Mouse (Mus musculus): ENCODE data around the gene Tssk4.

The Tssk4 gene

DNA sequence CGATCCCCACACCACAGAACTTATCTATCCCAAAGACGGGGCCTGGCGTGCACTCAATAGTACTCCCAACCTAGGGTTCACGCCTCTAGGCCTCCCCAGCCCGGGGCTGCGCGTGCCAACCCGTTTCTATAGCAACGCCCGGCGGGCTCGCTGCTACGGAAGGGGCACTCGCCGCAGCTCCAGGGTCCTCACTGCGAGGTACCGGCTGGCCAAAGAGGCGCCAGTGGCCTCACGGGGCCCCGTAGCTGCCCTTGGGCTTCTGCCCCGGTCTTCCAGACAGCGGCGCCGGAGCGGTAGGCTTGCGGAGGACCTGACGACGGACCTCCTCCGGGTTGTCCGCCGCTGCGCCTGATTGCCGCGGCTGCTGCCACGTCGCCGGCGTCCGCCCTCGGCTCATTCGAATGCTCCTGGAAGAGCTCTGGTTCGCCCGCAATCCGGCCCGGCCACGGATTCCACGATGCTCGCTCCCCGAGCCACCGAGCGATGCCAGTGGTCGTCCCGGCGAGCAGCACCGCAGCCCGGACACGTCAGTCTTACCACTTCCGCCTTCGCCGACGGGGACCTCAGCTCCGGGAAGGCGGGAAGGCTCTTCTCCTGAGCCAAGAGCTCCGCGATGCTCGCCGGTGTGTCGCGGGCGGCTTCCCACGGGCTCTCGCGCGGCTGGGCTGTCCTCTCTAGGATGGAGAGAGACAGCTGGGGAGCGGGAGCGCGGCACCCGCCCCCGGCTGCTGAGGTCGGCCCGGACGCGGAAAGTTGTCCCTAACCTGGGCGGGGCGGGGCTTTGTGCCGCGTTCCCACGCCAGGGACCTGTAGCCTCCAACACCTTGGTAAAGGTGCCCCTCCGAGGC, 6.7 kb upstream of the Tssk4 start, which contains the start of gene Tm9sf1:
TSS of gene Tm9sf1 (minus strand) at position 747 of the 848 bp plus-strand sequence.
- DNase-seq: peak; percentile 81

DNA sequence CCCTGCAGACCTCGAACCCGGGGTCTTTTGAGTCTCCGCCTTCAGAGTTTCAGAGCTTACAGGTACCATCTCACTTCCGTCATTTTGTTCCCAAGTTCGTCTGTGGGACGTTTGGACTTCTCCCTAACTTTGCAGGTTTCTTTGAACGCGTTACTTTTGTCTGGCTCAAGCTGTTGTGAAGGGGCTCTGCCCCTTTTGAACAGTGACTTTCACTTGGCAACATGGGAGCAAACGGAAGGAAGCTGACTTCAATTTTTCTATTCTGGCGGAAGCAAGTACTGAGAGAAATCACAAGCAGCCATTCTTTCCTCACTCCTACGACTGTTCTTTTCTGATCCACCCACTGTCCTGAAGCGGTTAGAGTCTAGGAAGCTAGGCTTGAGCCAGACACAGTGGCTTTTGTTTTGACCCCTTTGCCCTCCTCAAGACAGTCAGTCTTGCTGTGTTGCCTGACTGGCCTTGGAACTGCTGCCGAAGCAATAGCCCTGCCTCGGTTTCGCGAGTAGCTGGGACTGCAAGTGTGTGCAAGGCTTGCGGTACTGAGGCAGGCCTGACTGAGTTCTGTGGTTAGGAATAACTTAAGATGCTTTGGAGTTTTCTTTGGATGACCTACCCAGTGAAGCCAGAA, 5.6 kb upstream of the Tssk4 start:
- DNase-seq: no peak

DNA sequence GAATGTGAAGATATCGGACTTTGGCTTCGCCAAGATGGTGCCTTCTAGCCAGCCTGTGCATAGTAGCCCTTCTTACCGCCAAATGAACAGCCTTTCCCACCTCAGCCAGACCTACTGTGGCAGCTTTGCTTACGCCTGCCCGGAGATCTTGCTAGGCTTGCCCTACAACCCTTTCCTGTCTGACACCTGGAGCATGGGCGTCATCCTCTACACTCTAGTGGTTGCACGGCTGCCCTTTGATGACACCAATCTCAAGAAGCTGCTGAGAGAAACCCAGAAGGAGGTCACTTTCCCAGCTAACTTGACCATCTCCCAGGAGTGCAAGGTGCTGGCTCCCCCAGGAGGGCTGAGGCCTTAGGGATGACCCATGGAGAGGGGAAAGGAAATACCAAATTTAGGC, 1.5 kb downstream of the Tssk4 start:
- DNase-seq: no peak

DNA sequence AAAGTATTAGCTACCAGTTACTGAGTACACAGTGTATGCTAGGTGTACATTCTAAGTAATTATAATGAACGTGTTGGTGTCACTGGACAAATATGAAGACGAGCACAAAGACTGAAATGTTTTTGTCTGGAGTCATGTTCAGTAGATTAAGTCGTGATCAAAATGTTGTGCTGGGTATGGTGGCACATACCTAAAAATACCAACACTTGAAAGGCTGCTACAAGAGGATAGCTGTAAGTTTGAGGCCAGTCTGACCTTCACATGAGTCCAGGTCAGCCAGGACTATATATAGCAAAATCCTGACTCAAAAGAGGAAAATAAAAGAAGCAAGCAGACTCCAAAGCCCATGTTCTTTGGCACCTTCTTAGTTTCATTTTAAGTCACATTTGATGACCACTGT, 7.0 kb downstream of the Tssk4 start:
- DNase-seq: no peak

DNA sequence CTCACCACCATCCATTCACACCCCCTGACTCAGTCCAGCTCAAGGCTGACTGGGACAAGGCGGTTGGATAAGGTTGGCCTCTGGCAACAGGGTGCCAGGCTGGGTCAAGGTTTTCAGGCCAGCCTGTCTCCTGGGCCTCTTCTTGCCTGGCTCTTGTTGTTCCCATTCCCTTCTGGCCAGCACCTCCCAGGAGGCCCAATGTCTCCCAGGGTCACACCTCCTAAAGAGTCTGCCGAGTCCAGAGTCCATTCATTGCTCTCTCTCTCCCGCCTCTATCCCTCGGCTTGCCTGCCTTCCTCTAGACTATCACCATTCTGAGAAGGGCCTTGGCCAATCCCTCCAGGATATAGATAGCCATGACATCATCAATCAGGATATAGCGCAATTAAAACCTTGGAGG, 8.0 kb downstream of the Tssk4 start:
- DNase-seq: no peak

DNA sequence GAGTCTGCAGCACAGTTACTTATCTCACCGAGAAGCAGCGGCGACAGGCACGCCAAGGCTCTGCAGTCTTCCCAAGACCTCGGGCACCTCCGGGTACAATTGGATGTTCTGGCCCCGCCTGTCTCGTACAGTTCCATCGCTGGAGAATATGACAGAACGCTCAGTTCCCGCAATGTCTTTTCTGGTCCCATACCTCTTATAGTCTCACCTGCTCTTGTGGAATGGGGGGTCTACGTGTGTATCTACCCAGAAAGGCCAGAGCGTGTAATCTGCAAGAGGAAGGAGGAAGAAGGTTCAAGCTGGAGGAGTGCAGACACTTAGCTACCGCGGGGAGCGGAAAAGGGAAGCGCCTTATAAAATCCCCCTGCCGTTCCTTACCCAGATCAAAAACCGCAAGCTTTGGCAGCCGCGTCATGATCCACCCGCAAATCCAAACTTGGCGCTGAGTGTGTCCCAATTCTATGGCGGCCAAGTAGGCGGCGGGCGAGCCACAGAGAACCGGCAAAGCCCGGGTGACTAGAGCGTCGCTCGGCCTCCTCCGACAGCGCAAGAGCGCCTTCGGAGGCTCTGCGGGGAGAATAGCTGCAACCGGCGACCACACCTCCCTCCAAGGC, 10.1 kb downstream of the Tssk4 start, which contains the start of gene Mdp1:
TSS of gene Mdp1 (minus strand) at position 549 of the 614 bp plus-strand sequence.
- peak; percentile 67 for DNase-seq

DNA sequence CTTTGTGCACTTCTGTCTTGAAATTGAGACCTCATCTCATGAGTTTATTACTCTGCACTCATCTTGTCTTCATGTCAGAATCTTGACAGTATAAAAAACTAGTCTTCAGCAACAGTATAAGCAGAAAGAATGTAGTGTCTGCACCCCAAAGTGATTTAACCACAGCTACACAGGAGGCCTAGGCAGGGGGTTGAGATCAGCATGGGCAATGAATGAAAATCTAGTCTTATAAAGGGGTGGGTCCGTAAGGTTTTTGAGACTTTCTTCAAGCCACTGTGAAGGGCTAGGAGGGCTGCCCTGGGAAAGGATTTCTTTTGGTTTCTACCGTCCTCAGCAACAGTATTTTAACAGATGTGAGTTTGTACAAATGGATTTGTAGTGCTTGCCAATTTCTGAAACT, 10.7 kb downstream of the Tssk4 start:
- no peak for DNase-seq

DNA sequence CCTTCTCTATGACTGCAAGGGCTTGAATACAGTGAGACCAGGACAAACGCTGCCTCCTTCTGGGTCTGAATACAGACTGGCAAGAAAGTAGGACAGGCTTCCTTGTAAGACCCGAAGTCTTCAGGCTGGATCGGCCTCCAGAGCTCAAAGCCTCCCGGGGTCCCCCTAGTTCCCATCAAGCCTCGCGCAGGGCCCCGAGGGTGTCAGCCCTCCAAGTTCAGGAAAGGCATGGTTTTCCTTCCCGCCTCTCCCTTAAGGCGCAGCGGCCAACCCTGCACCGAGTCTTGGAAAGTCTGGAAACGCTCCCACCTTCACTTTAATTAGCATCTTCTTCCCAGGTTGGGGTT, 21.5 kb downstream of the Tssk4 start:
- DNase-seq: no peak

DNA sequence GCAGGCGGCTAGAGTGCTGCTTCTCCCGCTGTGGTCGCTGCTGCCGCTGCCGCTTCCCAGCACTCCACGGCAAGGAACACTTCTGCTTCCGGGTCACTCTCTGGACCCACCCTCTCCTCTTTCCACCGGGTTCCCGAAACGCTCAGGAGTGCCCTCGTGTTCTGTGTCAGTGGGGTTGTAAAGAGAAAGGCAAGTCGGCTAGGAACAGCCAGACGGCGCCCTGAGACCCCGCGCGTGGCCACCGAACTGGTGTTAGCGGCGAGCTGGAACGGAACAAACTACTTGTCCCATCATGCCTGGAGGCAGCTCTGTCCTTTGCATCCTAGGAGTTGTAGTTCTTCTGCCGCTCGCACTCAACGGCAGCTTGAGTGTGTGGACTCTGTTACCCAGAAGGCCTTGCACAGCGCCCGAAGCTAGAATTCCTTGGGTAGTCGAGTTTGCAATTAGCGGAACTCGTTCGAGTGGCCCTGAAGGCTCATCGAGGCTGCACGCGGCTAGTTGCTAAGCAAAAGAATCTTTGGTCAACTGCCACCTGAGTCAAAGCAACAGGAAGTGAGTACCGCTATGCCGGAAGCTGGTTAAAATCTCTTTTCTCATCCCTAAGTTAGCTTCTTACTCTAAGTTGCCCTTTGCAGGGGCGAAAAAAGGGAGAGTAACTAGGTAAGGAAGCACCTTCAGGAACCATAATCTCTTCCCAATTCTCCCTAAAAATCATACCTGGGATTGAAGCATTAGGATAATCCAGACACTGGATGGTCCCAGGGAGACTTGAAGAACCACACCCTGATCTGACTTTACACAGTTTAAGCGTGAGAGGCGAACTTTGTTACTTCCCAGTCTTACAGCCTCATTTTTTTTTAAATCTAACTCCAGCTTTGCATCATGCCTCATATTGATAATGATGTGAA, 22.1 kb downstream of the Tssk4 start, which contains the start of the genes Gmpr2 and Nedd8:
TSS of gene Gmpr2 (plus strand) at position 109 of the 908 bp plus-strand sequence.
TSS of gene Nedd8 (minus strand) at position 292 of the 908 bp plus-strand sequence.
- peak; percentile 83 for DNase-seq

DNA sequence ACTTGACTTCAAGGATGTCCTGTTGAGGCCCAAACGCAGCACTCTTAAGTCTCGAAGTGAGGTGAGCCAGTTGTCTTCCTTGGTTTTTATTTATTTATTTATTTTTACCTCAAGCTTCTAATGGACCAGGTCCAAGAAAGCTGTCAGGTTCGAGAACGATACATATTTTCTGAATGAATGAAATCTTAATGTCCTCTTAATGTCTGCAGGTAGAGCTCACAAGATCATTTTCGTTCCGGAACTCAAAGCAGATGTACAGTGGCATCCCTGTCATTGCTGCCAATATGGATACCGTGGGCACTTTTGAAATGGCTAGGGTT, 22.7 kb downstream of the Tssk4 start:
- no peak for DNase-seq

DNA sequence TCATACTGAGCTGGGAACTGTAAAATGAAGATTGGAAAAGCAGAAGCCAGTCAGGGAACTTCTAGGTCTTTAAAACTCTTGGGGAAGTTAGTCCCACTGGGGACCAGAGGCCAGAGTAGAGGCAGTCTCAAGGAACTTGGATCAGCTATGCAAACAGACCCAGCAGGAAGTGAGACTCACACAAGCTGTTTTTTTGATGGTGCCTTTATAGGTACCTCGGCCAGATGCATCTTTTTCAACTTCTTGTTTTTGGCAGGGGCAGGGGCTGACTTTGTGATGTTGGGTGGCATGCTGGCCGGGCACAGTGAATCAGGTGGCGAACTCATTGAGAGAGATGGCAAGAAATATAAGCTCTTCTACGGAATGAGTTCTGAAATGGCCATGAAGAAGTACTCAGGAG, 27.6 kb downstream of the Tssk4 start:
- no peak for DNase-seq

DNA sequence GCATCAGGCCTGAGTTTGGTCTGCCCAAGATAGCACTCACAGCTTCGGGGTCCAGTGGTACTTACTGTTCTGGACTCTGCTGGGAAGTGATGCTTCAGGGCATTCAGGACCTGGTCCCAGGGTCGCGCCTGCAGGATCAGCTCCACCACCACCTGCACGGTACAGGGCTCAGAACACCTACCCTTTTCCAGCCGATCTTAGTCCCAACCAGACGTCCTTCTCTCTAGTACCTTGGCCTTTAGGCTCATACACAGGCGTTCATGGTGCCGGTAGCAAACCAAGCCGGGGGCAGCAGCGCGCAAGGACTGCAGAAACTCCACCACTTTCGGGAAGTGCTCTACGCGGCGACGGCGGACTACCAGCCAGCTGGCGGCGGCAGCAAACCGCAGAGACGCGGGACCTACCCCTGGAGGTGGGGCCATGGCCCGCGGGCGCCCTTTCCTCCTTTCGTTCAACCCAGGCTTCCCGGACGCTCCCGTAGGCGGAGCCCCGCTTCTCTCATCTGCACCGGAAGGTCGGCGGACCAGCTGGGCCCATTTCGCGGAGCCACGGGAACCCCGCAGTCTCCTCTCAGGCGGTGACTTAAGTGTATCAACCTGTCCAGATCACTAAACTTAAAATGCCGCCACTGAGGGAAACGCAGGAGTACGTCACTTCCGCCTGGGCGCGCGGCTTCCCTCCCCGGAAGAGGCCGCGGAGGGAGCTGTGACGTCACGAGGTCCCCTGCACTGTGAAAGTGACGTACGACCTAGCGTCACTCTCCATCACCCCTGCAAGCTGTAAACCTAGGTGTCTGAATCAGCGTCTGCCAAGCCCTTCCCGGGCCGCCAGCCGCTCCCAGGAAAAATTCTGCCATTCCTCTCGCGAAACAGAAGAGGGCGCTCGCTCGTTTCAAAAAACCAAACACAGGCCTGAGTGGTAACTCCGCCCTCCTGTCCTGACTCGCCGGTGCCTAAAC, 31.5 kb downstream of the Tssk4 start, which contains the start of gene Tinf2:
TSS of gene Tinf2 (minus strand) at position 661 of the 958 bp plus-strand sequence.
- peak; percentile 94 for DNase-seq

DNA sequence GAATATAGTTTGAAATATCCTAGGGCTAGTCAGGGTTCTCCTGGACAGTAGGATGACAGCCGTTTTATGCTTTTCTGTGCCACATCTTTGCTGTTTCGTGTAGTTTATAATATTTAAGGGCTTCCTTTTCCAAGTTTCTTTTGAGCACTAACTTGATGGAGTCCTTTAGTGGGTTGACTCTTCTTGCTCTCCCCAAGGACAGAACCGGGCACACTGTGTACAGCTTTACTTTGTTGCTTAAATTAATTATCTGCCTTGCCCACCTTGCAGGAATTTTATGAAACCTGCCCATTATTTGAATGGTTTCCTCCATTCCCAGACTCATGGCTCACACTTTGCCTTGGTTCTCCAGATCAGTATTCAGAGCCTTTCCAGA, 32.1 kb downstream of the Tssk4 start:
- DNase-seq: no peak

DNA sequence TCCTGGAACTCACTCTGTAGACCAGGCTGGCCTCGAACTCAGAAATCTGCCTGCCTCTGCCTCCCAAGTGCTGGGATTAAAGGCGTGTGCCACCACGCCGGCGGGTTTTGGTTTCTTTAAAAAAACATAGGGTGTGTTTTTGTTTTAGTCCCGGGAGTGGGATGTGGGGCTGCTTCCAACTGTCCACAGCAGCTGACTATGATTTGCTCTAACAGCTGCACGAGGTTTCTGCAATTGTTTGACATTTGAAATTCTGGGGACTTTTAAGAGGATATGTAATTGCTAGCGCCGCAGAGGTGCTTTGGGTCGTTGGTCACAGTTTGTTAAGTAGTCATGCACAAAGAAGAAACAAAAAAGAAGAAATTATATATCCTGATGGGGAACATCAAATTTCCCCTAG, 39.4 kb downstream of the Tssk4 start:
- no peak for DNase-seq

DNA sequence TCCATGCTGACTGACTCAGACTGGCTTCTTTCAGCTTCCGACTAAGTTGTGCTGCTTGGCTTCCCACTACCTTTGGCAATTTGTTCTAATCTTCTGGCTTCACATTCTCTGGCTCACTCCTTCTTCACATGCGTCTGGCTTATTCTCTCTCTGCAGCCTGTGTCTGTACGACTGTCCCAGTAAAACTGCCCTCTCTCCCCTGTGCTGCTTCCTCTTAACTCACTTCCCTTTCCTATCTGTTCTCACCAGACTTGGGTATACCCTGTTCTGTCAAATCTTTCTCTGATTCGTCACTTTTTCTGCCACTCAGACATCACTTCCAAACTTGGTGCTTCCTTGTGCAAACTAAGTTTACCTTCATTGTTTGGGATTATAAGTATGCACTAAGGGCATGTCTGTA, 47.2 kb downstream of the Tssk4 start:
- no peak for DNase-seq

DNA sequence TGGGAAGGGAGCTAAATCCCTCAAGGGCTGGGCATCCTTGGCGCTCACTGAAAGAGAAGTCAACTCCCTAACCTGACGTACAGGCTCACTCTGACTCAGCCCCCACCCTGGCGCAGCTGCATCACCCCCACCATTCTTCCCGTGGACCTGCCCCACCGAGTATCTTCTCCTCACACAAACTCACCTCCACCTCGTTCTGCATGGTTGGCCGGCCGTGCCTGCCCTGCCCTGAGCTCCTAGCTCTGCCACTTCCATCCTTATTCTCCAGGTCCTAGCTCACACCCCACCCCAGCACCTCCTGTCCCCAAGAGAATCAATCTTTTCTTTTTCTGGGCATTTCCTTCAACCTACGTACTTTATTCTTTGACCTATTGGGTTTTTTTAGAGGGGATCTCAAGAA, 51.1 kb downstream of the Tssk4 start:
- no peak for DNase-seq

Data from cerebellum, adult 11 months (tissue).